Mouse (Mus musculus) layer of hippocampus, adult 2 months (tissue): Measurements from ENCODE around the gene Rrp1. TPM values are rescaled to one million over a fixed set of nuclear protein-coding genes. Genes with fewer than 3 reads are reported as not detected.

Experiments used
- DNase-seq, 2 experiments: peaks; one replicate each; pipeline ENCODE4 v3.0.0; 2022; ENCODE audit warnings: low spot score in 2 of 2
- H3K27ac ChIP-seq: fragments of 200-600 bp; 2 replicates; pipeline ENCODE4 v1.8.1; 2022
- H3K4me3 ChIP-seq: fragments of 200-600 bp; 2 replicates; pipeline ENCODE4 v1.8.1; 2022; ENCODE audit warnings: mild to moderate bottlenecking
- CTCF ChIP-seq: fragments of 200-600 bp; conservative IDR thresholded peaks from 2 replicates; pipeline ENCODE4 v1.8.1; 2022; ENCODE audit warnings: antibody characterized with exemption, mild to moderate bottlenecking, moderate library complexity
- total RNA-seq, 2 experiments: library from RNA; stranded (reverse); gene quantifications; 2 replicates each; pipeline ENCODE4 v1.2.3; 2021

The Rrp1 gene
- total RNA-seq, 2 experiments from 2014 or later: 352 to 358 TPM

DNA sequence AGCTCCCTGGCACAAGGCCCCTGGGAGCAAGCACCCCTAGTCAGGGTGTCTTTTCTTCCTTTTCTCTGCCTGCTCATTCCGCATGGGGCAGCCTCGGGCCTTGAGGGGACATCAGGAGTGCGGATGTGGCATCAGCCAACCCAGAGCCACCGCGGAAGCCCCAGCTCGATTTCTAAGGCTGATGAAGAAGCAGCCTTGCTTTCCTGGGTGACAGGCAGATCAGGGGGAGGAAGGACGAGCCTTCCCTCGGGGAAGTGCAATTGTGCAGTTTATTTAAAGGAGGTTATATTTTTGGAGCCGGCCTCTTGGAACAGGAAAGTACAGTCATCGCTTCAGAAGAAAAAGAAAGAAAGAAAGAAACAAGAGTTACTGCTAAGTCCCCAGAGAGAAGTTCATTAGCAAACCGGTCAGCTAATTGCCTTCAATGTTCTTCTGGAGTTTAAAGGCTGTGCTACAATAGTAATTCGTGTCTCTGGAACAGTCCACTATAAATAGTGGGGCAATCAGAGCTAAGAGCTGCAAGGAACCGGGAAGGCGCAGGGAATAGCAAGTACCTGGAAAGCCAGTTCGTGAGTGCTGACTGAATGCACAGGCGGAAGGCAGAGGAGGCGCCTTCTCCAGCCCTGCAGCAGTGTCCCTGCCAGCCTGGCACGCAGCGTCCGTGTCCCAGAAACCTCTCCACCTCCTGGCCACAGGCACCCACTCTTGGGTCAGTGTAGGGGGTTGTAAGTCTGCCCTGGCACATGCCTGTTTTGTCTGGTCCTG, 24.4 kb downstream of the Rrp1 start:
- H3K27ac ChIP-seq: peak overlapping the region; percentile 84
- TF ChIP-seq CTCF: peak; percentile 20; the same call in 1 of the 2 replicates
- peak overlapping the region; percentile 20; the same call in 1 of the 2 replicates for H3K4me3 ChIP-seq
- peak; percentile 54 to 57 for DNase-seq

DNA sequence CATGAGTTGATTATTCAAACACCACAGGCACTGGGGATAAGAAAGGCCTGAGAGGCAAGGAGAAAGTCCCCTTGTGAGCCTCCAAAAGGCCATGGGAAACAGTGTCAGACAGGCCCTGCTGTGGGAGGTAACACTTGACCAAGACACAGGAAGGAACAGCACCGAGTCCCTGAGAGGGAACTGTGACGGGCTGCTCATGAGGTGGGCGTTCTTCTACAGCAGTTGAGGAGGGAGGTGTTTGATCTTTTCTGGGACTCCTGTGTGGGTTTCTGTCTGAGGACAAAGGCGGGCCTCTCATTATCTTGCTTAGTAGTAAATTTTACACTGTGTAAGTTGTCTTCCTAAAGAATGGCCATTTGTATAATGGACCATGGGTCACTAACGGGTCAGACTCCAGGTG, 27.3 kb downstream of the Rrp1 start:
- no peak for TF ChIP-seq CTCF
- Histone ChIP-seq H3K27ac (no peak overlapping the region), H3K4me3 (no peak overlapping the region)
- no peak for DNase-seq

DNA sequence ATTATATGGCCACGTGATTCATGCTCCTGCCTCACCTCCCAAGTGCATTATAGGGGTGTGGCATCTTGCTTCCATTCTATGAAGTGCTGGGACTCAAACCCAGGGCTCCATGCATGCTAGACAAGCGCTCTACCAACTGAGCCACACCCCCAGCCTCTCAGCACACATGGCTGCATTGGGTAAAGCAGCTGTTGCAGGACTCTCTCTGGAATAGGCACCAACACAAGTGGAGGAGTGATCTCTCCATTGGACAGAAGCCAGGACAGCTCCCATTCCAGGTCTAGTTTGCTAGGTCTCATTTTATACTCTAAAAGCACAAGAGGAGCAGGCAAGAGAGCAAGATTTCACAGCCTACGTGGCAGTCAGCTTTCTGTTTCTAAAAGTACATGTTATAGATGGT, 29.3 kb downstream of the Rrp1 start:
- TF ChIP-seq CTCF: no peak
- no peak overlapping the region for H3K27ac ChIP-seq
- no peak overlapping the region for H3K4me3 ChIP-seq
- DNase-seq: no peak

DNA sequence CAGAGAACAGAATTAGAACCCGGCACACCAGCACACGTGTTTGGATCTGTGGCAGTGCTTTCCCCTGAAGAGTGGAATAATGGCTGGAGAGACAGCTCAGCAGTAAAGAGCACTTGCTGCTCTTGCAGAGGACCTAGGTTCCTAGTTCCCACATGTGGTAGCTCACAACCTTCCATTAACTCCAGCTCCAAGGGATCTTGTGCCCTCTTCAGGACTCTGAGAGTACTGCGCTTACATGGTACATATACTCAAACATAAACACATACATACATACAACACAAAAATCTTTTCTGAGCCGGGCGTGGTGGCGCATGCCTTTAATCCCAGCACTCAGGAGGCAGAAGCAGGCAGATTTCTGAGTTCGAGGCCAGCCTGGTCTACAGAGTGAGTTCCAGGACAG, 34.3 kb downstream of the Rrp1 start:
- H3K27ac ChIP-seq: no peak overlapping the region
- DNase-seq: no peak
- H3K4me3 ChIP-seq: no peak overlapping the region
- peak; percentile 51 for TF ChIP-seq CTCF

DNA sequence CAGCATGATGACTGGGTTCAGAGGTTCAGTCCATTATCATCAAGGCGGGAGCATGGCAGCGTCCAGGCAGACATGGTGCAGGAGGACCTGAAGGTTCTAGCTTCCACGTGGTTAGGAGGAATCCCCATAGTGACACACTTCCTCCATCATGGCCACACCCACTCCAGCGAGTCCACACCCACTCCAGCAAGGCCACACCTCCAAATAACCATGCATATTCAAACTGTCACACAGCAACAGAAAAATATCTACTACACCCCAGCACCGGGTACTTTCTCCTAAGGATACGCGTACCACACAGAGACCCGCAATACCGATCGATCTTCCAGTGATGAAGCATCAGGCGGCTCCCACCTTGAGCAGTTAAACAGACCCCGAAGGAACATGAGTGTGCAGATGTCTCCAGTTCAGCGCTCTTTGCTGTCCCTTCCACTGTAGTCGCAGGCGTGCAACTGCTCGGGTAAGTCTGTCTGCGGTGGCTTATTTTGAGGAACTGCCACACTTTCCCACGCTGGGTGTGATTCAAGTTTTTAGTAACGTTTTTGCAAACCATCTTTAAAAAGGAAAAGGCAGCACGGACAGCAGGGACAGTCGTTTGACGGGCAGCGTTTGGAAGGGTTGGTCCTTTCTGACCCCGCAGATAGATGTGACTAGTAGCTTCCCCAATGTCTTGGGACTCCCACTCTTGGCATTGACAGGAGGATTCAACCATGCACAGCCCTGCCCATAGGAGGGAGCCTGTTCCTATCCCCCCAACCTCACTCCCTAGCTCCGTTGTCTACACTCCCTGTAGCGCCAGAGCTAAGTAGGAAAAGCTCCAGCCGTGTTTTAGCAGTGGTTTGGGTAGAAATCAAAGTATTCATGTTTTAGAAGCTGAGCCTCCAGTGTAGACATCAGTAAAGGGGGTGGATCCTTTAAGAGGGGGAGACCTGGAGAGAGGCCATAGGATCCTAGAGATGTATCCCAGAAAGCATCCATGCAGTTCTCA, 39.9 kb downstream of the Rrp1 start:
- no peak for DNase-seq
- Histone ChIP-seq H3K27ac (no peak overlapping the region; the same call in 1 of the 2 replicates), H3K4me3 (no peak overlapping the region; the same call in 1 of the 2 replicates)
- TF ChIP-seq CTCF: no peak

DNA sequence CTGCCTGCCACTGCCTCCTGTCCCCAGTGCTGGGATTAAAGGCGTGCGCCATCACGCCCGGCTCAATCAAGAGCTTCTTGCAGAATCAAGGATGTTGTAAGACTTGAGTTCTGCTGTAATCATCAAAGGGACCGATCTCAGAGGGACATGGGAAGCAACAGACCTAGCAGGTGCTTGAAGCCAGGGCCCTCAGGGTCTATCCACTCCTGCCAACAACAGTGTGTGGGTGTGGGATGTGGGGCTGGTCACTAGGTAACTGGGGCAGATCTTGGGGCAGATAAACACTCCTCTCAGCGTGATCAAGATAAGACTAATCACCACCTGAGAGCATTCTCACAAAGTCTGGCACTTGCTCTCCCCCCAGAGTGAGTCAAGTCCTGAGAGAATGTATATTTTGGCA, 41.1 kb downstream of the Rrp1 start:
- Histone ChIP-seq H3K27ac (no peak overlapping the region), H3K4me3 (no peak overlapping the region)
- DNase-seq: no peak
- no peak for TF ChIP-seq CTCF

DNA sequence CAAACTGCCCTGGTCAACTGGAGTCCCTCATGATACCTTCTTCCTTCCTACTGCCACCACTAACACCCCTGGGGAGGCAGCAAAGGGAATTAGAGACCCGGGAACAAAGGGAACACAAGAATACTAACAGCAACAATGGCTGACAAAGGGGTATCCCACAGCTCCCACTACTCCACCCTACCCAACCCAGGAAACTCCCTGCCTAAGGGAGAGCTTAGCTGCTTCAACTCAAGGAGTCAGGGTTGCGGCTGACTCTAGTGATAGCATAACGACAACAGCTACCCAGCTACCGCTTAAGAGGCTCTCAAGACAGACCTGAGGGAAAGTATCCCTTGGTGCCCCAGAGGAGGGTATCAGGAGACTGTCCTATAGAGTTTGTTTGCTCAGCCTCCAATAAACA, 45.3 kb downstream of the Rrp1 start:
- no peak overlapping the region for H3K27ac ChIP-seq
- no peak for DNase-seq
- H3K4me3 ChIP-seq: no peak overlapping the region
- no peak for TF ChIP-seq CTCF

DNA sequence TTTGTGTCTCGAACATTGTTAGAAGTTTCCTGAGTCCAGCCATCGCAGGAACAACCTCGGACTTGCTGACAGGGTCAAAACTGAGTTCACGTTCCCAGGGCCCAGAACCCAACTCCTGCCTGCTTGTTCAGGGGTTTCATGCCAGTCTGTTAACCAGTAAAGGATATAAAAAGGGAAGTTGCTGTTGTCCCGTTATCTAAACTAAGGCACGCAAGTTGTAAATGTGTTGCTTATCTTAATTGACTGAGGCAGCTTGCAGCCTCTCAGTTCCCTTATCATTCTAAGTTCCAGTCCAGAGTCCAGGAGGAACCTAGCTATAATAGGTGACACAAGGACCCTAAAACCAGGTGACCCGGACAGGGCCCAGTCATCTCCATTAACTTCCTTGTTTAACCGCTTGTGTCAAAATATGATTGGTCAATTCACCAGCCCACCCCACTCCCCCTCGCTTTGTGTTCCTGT, 46.0 kb downstream of the Rrp1 start:
- Histone ChIP-seq H3K4me3 (no peak overlapping the region), H3K27ac (no peak overlapping the region)
- no peak for TF ChIP-seq CTCF
- no peak for DNase-seq

DNA sequence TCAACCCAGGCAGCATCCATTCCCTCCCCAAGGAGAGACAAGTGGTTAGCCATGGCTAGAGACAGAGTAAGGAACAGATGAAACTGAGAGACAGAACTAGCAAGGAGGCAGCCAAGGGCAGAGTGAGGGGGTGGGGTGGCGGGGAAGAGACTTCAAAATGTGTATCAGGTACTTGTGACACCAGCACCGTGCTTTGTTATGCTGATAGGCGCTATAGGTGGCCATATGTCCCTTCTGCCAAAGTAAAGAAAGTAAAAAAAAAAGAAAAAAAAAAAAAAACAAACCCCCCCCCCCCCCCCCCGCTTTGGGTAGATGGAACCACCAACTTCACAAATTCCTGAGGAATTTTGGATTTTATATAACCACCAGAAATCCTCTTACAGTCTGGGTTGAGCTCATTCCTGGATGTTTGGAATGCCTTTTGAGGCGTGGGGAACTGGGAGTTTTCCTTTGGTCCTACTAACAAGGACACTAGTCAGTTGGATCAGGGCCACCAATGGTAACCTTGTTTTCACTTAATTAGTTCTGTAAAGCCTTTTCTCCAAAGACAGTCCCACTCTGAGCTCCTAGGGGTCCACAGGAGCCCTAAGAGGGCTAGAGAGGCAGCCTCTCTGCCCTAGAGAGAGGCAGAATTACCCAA, 46.5 kb downstream of the Rrp1 start:
- no peak for DNase-seq
- H3K4me3 ChIP-seq: no peak overlapping the region
- H3K27ac ChIP-seq: no peak overlapping the region
- TF ChIP-seq CTCF: no peak

DNA sequence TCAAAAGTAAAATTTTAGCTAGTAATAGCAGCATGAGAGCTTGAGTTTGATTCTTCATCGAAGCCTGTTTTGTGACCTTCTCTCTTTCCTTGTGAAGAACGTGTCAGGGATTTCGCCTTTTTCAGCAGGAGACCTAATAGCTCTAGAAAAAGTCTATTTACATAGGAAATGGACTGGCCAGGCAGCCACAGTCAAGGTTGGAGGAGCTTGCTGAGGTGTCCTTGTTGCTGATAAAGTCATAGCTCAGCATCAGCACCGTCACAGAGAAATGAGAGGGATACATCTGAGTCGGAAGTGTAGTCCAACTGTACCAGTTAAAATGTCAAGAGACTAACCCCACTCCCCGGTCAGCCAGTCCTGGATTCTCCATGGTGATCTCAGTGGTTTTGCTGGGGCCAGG, 47.3 kb downstream of the Rrp1 start:
- TF ChIP-seq CTCF: no peak
- DNase-seq: no peak
- Histone ChIP-seq H3K4me3 (no peak overlapping the region), H3K27ac (no peak overlapping the region)

DNA sequence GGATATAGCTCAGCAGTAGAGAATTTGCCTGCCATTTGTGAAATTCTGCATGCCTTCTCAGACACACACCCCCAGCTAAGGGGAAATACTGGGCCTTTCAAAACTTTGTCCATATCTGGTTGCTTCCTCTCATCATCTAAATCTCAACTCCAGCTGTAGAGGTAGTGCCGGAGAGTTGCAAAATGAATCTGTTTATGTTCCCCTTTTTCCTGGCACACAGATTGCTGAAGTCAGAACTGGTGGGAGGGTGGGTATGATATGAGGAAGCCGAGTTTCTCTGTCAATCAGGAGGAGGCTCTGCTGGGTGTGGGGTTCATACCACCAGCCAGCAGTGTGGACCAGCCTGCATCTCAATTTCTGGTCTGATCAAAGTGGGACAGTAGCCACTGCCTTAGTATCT, 48.7 kb downstream of the Rrp1 start:
- H3K27ac ChIP-seq: no peak overlapping the region
- no peak overlapping the region for H3K4me3 ChIP-seq
- no peak for DNase-seq
- no peak for TF ChIP-seq CTCF

DNA sequence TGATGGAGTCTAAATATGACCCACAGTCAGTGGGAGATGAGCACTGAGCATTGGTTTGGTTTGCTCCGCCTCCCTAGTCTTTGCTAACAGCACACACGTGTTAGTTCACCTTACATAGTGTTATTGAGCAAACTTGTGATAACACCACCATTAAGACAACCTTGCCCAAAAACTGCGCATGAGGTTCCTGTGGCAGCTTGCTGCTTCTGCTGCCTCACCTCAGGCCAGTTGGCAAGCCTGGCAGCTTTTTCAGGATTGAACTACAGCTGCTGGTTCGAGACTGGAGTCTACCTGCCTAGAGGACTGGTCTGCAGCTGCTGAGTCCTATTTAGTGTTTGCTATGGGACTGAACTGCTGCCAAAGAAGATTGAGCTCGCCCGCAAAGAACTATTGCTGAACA, 49.5 kb downstream of the Rrp1 start:
- TF ChIP-seq CTCF: no peak
- DNase-seq: no peak
- H3K4me3 ChIP-seq: no peak overlapping the region

DNA sequence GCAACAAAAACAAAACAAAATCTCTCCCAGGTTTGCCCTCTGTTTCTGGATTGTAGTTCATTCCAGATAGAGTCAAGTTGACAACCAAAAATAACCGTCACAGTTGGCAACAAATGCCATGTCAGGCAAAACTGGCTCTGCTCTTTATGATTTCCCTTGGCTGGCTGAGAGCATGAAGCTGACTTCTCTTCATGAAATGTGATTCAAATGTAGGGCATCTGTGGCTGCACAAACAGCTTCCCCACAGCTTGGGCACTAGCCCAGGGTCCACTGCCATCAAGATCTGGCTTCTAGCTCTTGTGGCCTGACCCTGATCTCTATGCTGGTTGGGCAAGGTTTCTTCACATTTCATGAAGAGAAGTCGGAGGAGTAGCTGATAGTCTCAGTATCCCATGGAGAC, 50.9 kb downstream of the Rrp1 start:
- no peak overlapping the region for H3K4me3 ChIP-seq
- DNase-seq: peak in 1 of 2 experiments; percentile 24
- H3K27ac ChIP-seq: peak overlapping the region; percentile 74; the same call in 1 of the 2 replicates
- no peak for TF ChIP-seq CTCF

More for the DNA sequence above, 49.5 kb downstream of the Rrp1 start:
- H3K27ac ChIP-seq: no peak overlapping the region
